Mouse (Mus musculus): ENCODE results near the gene Gm11562. TPM values are rescaled to one million over a fixed set of nuclear protein-coding genes. Genes with fewer than 3 reads are reported as not detected.
"Not testable (repeated sequence)": the region's sequence is repeated elsewhere in the genome, so short reads cannot be mapped to it uniquely, and the experiment has no call there.

Gm11562 gene
- polyA plus RNA-seq, 1 experiment from 2014 or later, result not detected

- H3K4me3 ChIP-seq (ENCODE audit: low read depth, low read length), result no peak overlapping the region
- H3K9ac ChIP-seq (ENCODE audit: low read depth, low read length), result no peak overlapping the region
- no peaks in the 10 kb centered on the region for H3K27me3 ChIP-seq (ENCODE audit: control insufficient read depth, insufficient read depth, low read depth, low read length)
- no peak overlapping the region for H3K4me2 ChIP-seq (ENCODE audit: low read depth, low read length)
- no peaks in the 10 kb centered on the region for H3K4me1 ChIP-seq (ENCODE audit: control insufficient read depth, low read depth, low read length)
- H3K36me3 ChIP-seq (ENCODE audit: control insufficient read depth, insufficient read depth), result no peaks in the 10 kb centered on the region
- WGBS (ENCODE audit: insufficient replicate concordance), result 39% methylated on average over 1 of the region's 1 CpGs
- H3K9me3 ChIP-seq (replicated peaks; ENCODE audit: control insufficient read depth, low read length), result no peaks in the 10 kb centered on the region
- no peak for ATAC-seq (ENCODE audit: low read depth)
- no peak overlapping the region for H3K27ac ChIP-seq (ENCODE audit: low read length)
These were observed 11.1 kb downstream of the Gm11562 start for GRCm38 (mm10) chr11:99609126-99609525.

GRCm38 (mm10) chr11:99603208-99603607 is 17.0 kb downstream of the Gm11562 start, which contains the start of gene Gm11938:
Gene Gm11938 (minus strand): TSS chr11:99603308.
- WGBS (ENCODE audit: insufficient replicate concordance), result 36% methylated on average over 1 of the region's 1 CpGs
- not testable (repeated sequence) for H3K9me3 ChIP-seq (replicated peaks; ENCODE audit: control insufficient read depth, low read length); H3K36me3 ChIP-seq (ENCODE audit: control insufficient read depth, insufficient read depth); H3K4me3 ChIP-seq (ENCODE audit: low read depth, low read length); H3K27ac ChIP-seq (ENCODE audit: low read length); ATAC-seq (ENCODE audit: low read depth); H3K27me3 ChIP-seq (ENCODE audit: control insufficient read depth, insufficient read depth, low read depth, low read length); H3K9ac ChIP-seq (ENCODE audit: low read depth, low read length); H3K4me1 ChIP-seq (ENCODE audit: control insufficient read depth, low read depth, low read length); H3K4me2 ChIP-seq (ENCODE audit: low read depth, low read length)

GRCm38 (mm10) chr11:99597742-99598141 is 22.5 kb downstream of the Gm11562 start, which contains the start of gene Krtap9-3:
Gene Krtap9-3 (minus strand): TSS chr11:99598105.
- not testable (repeated sequence) for H3K9me3 ChIP-seq (replicated peaks; ENCODE audit: control insufficient read depth, low read length); H3K4me3 ChIP-seq (ENCODE audit: low read depth, low read length); H3K9ac ChIP-seq (ENCODE audit: low read depth, low read length); H3K36me3 ChIP-seq (ENCODE audit: control insufficient read depth, insufficient read depth); H3K27ac ChIP-seq (ENCODE audit: low read length); H3K27me3 ChIP-seq (ENCODE audit: control insufficient read depth, insufficient read depth, low read depth, low read length); ATAC-seq (ENCODE audit: low read depth); H3K4me1 ChIP-seq (ENCODE audit: control insufficient read depth, low read depth, low read length); H3K4me2 ChIP-seq (ENCODE audit: low read depth, low read length)
- 76% methylated on average over 4 of the region's 6 CpGs for WGBS (ENCODE audit: insufficient replicate concordance)

GRCm38 (mm10) chr11:99590981-99591380 is 29.3 kb downstream of the Gm11562 start, which contains the start of gene Krtap1-3:
Gene Krtap1-3 (minus strand): TSS chr11:99591339.
- Histone ChIP-seq H3K36me3 (ENCODE audit: control insufficient read depth, insufficient read depth) (no peaks in the 10 kb centered on the region), H3K4me1 (ENCODE audit: control insufficient read depth, low read depth, low read length) (no peaks in the 10 kb centered on the region), H3K27me3 (ENCODE audit: control insufficient read depth, insufficient read depth, low read depth, low read length) (no peaks in the 10 kb centered on the region), H3K4me3 (ENCODE audit: low read depth, low read length) (no peak within 1 kb of the TSS), H3K9ac (ENCODE audit: low read depth, low read length) (no peak within 1 kb of the TSS), H3K9me3 (replicated peaks; ENCODE audit: control insufficient read depth, low read length) (no peaks in the 10 kb centered on the region), H3K4me2 (ENCODE audit: low read depth, low read length) (no peak within 1 kb of the TSS), H3K27ac (ENCODE audit: low read length) (no peak within 1 kb of the TSS)
- ATAC-seq (ENCODE audit: low read depth), result no peak
- WGBS (ENCODE audit: insufficient replicate concordance), result 72% methylated on average over 6 of the region's 6 CpGs

GRCm38 (mm10) chr11:99585096-99585495 is 35.1 kb downstream of the Gm11562 start:
- Histone ChIP-seq H3K27me3 (ENCODE audit: control insufficient read depth, insufficient read depth, low read depth, low read length) (no peaks in the 10 kb centered on the region), H3K4me3 (ENCODE audit: low read depth, low read length) (no peak overlapping the region), H3K9me3 (replicated peaks; ENCODE audit: control insufficient read depth, low read length) (no peaks in the 10 kb centered on the region), H3K27ac (ENCODE audit: low read length) (no peak overlapping the region), H3K36me3 (ENCODE audit: control insufficient read depth, insufficient read depth) (no peaks in the 10 kb centered on the region), H3K9ac (ENCODE audit: low read depth, low read length) (no peak overlapping the region), H3K4me2 (ENCODE audit: low read depth, low read length) (no peak overlapping the region), H3K4me1 (ENCODE audit: control insufficient read depth, low read depth, low read length) (no peaks in the 10 kb centered on the region)
- 69% methylated on average over 7 of the region's 7 CpGs for WGBS (ENCODE audit: insufficient replicate concordance)
- ATAC-seq (ENCODE audit: low read depth), result no peak

- Histone ChIP-seq H3K4me1 (ENCODE audit: control insufficient read depth, low read depth, low read length) (no peaks in the 10 kb centered on the region), H3K4me2 (ENCODE audit: low read depth, low read length) (no peak within 1 kb of the TSS), H3K9me3 (replicated peaks; ENCODE audit: control insufficient read depth, low read length) (no peaks in the 10 kb centered on the region), H3K27ac (ENCODE audit: low read length) (no peak within 1 kb of the TSS), H3K9ac (ENCODE audit: low read depth, low read length) (no peak within 1 kb of the TSS), H3K4me3 (ENCODE audit: low read depth, low read length) (no peak within 1 kb of the TSS), H3K27me3 (ENCODE audit: control insufficient read depth, insufficient read depth, low read depth, low read length) (no peaks in the 10 kb centered on the region), H3K36me3 (ENCODE audit: control insufficient read depth, insufficient read depth) (no peaks in the 10 kb centered on the region)
- ATAC-seq (ENCODE audit: low read depth), result no peak
- WGBS (ENCODE audit: insufficient replicate concordance), result 67% methylated on average over 5 of the region's 5 CpGs
These were observed 37.0 kb downstream of the Gm11562 start, which contains the start of gene Krtap1-4 for GRCm38 (mm10) chr11:99583245-99583704. Gene Krtap1-4 (minus strand): TSS chr11:99583654.

GRCm38 (mm10) chr11:99581564-99581963 is 38.7 kb downstream of the Gm11562 start:
- WGBS (ENCODE audit: insufficient replicate concordance), result 60% methylated on average over 6 of the region's 6 CpGs
- no peaks in the 10 kb centered on the region for H3K36me3 ChIP-seq (ENCODE audit: control insufficient read depth, insufficient read depth)
- no peak overlapping the region for H3K4me3 ChIP-seq (ENCODE audit: low read depth, low read length)

GRCm38 (mm10) chr11:99581051-99581450 is 39.2 kb downstream of the Gm11562 start:
- no peak overlapping the region for H3K9ac ChIP-seq (ENCODE audit: low read depth, low read length)
- H3K4me3 ChIP-seq (ENCODE audit: low read depth, low read length), result no peak overlapping the region
- no peaks in the 10 kb centered on the region for H3K9me3 ChIP-seq (replicated peaks; ENCODE audit: control insufficient read depth, low read length)
- H3K27me3 ChIP-seq (ENCODE audit: control insufficient read depth, insufficient read depth, low read depth, low read length), result no peaks in the 10 kb centered on the region
- H3K27ac ChIP-seq (ENCODE audit: low read length), result no peak overlapping the region
- no peak for ATAC-seq (ENCODE audit: low read depth)
- no peak overlapping the region for H3K4me2 ChIP-seq (ENCODE audit: low read depth, low read length)
- 72% methylated on average over 5 of the region's 5 CpGs for WGBS (ENCODE audit: insufficient replicate concordance)
- H3K36me3 ChIP-seq (ENCODE audit: control insufficient read depth, insufficient read depth), result no peaks in the 10 kb centered on the region
- no peaks in the 10 kb centered on the region for H3K4me1 ChIP-seq (ENCODE audit: control insufficient read depth, low read depth, low read length)

More at GRCm38 (mm10) chr11:99581564-99581963, 38.7 kb downstream of the Gm11562 start:
- no peak overlapping the region for H3K4me2 ChIP-seq (ENCODE audit: low read depth, low read length)
- H3K4me1 ChIP-seq (ENCODE audit: control insufficient read depth, low read depth, low read length), result no peaks in the 10 kb centered on the region
- no peak for ATAC-seq (ENCODE audit: low read depth)
- no peak overlapping the region for H3K9ac ChIP-seq (ENCODE audit: low read depth, low read length)
- H3K27ac ChIP-seq (ENCODE audit: low read length), result no peak overlapping the region
- no peaks in the 10 kb centered on the region for H3K27me3 ChIP-seq (ENCODE audit: control insufficient read depth, insufficient read depth, low read depth, low read length)
- H3K9me3 ChIP-seq (replicated peaks; ENCODE audit: control insufficient read depth, low read length), result no peaks in the 10 kb centered on the region

- Histone ChIP-seq H3K9ac (ENCODE audit: low read depth, low read length) (no peak within 1 kb of the TSS), H3K4me2 (ENCODE audit: low read depth, low read length) (no peak within 1 kb of the TSS), H3K27me3 (ENCODE audit: control insufficient read depth, insufficient read depth, low read depth, low read length) (no peaks in the 10 kb centered on the region), H3K4me1 (ENCODE audit: control insufficient read depth, low read depth, low read length) (no peaks in the 10 kb centered on the region), H3K4me3 (ENCODE audit: low read depth, low read length) (no peak within 1 kb of the TSS), H3K9me3 (replicated peaks; ENCODE audit: control insufficient read depth, low read length) (no peaks in the 10 kb centered on the region), H3K36me3 (ENCODE audit: control insufficient read depth, insufficient read depth) (no peaks in the 10 kb centered on the region), H3K27ac (ENCODE audit: low read length) (no peak within 1 kb of the TSS)
- 77% methylated on average over 6 of the region's 6 CpGs for WGBS (ENCODE audit: insufficient replicate concordance)
- ATAC-seq (ENCODE audit: low read depth), result no peak
These were observed 39.6 kb downstream of the Gm11562 start, which contains the start of gene Krtap1-5 for GRCm38 (mm10) chr11:99580636-99581035. Gene Krtap1-5 (minus strand): TSS chr11:99581016.

Measured in liver, embryonic 16.5 days (tissue).